Mouse (Mus musculus) liver, embryonic 11.5 days (tissue): ENCODE measurements around the gene Smyd3. TPM values are rescaled to one million over a fixed set of nuclear protein-coding genes. Genes with fewer than 3 reads are reported as not detected.

Source experiments
- ATAC-seq: fragments of 200-750 bp; cut with Nextera tagmentation; replicated peaks from 2 replicates; pipeline ENCODE4 v1.8.0; 2017; ENCODE audit warnings: moderate number of reproducible peaks, mild to moderate bottlenecking, moderate TSS enrichment, moderate library complexity; ENCODE audit not compliant: low FRiP score
- DNase-seq: peaks from one replicate; pipeline ENCODE4 v3.0.0-alpha.2; 2017; ENCODE audit warnings: low spot score
- H3K27ac ChIP-seq: fragments of 300-500 bp; sonication (generic); 2 replicates; pipeline ENCODE4 v1.5.1; 2014; ENCODE audit warnings: mild to moderate bottlenecking, low read depth, low read length, control low read depth
- H3K27me3 ChIP-seq: fragments of 300-500 bp; sonication (generic); replicated peaks from 2 replicates; pipeline ENCODE4 v1.6.1; 2014; ENCODE audit warnings: low read length, mixed read lengths; ENCODE audit not compliant: control insufficient read depth, insufficient read depth
- H3K36me3 ChIP-seq: fragments of 300-500 bp; sonication (generic); 2 replicates; pipeline ENCODE4 v1.6.1; 2014; ENCODE audit warnings: mild to moderate bottlenecking, low read length, moderate library complexity, mixed read lengths; ENCODE audit not compliant: control insufficient read depth, insufficient read depth
- H3K4me1 ChIP-seq: fragments of 300-500 bp; sonication (generic); replicated peaks from 2 replicates; pipeline ENCODE4 v1.6.1; 2014; ENCODE audit warnings: low read length, mixed read lengths; ENCODE audit not compliant: control insufficient read depth, insufficient read depth
- H3K4me2 ChIP-seq: fragments of 300-500 bp; sonication (generic); 2 replicates; pipeline ENCODE4 v1.6.1; 2014; ENCODE audit warnings: mild to moderate bottlenecking, control low read depth, moderate library complexity
- H3K4me3 ChIP-seq: fragments of 300-500 bp; sonication (generic); 2 replicates; pipeline ENCODE4 v1.5.1; 2014; ENCODE audit warnings: low read depth, low read length, control low read depth
- H3K9ac ChIP-seq: fragments of 300-500 bp; sonication (generic); 2 replicates; pipeline ENCODE4 v1.6.1; 2014; ENCODE audit warnings: low read depth, low read length, control low read depth
- H3K9me3 ChIP-seq: fragments of 300-500 bp; sonication (generic); 2 replicates; pipeline ENCODE4 v1.6.1; 2016; ENCODE audit warnings: low read length, inconsistent platforms, mixed read lengths; ENCODE audit not compliant: control insufficient read depth
- WGBS: fragments of 180-500 bp; shearing (Covaris S2); extraction: QIAGEN DNeasy Blood & Tissue Kit; methylation state at CpG from one replicate; pipeline ENCODE4 v1.1.7; 2014; 5-methylcytosine and 5-hydroxymethylcytosine counted together
- polyA plus RNA-seq: library from polyadenylated mRNA; unstranded; fragments of >200 nt; fragmentation: Nextera tagmentation; extraction: Ambion mirVana; gene quantifications from 2 replicates; pipeline ENCODE4 v1.2.1, GENCODE M21; 2014

Smyd3 gene
- polyA plus RNA-seq, 1 experiment from 2014 or later: 17.3 TPM

GRCm38 (mm10) chr1:179237989-179238388 is 279.9 kb downstream of the Smyd3 start:
- DNase-seq: no peak

GRCm38 (mm10) chr1:179236217-179236840 is 281.5 kb downstream of the Smyd3 start:
- ATAC-seq: 0 out of 2 replicates have a peak, but pooled peaks have one; percentile 33

More at GRCm38 (mm10) chr1:179237989-179238388, 279.9 kb downstream of the Smyd3 start:
- no peak overlapping the region for H3K4me2 ChIP-seq
- no peaks in the 10 kb centered on the region for H3K36me3 ChIP-seq
- no peaks in the 10 kb centered on the region for H3K27me3 ChIP-seq
- H3K9me3 ChIP-seq: no peaks in the 10 kb centered on the region
- no peak overlapping the region for H3K9ac ChIP-seq
- no peak for ATAC-seq
- H3K4me3 ChIP-seq: no peak overlapping the region
- 47% methylated on average over 7 of the region's 7 CpGs for WGBS
- H3K27ac ChIP-seq: no peak overlapping the region
- H3K4me1 ChIP-seq: no peaks in the 10 kb centered on the region

GRCm38 (mm10) chr1:179231777-179232661 is 285.8 kb downstream of the Smyd3 start:
- no peaks in the 10 kb centered on the region for H3K36me3 ChIP-seq
- H3K27me3 ChIP-seq: no peaks in the 10 kb centered on the region
- H3K9ac ChIP-seq: no peak overlapping the region
- no peaks in the 10 kb centered on the region for H3K4me1 ChIP-seq
- H3K4me2 ChIP-seq: no peak overlapping the region
- H3K9me3 ChIP-seq: no peaks in the 10 kb centered on the region
- DNase-seq: peak; percentile 74
- no peak overlapping the region for H3K4me3 ChIP-seq
- peak overlapping the region; percentile 53; the same call in 1 of the 2 replicates for H3K27ac ChIP-seq
- 46% methylated on average over 13 of the region's 13 CpGs for WGBS
- ATAC-seq: 0 out of 2 replicates have a peak, but pooled peaks have one; percentile 49

More at GRCm38 (mm10) chr1:179236217-179236840, 281.5 kb downstream of the Smyd3 start:
- Histone ChIP-seq H3K4me3 (no peak overlapping the region), H3K36me3 (no peaks in the 10 kb centered on the region), H3K4me2 (no peak overlapping the region), H3K9ac (no peak overlapping the region), H3K4me1 (no peaks in the 10 kb centered on the region), H3K27me3 (no peaks in the 10 kb centered on the region), H3K27ac (no peak overlapping the region), H3K9me3 (no peaks in the 10 kb centered on the region)
- 71% methylated on average over 8 of the region's 8 CpGs for WGBS
- DNase-seq: no peak

GRCm38 (mm10) chr1:179229515-179229914 is 288.3 kb downstream of the Smyd3 start:
- H3K36me3 ChIP-seq: no peaks in the 10 kb centered on the region
- ATAC-seq: no peak

GRCm38 (mm10) chr1:179220290-179220689 is 297.6 kb downstream of the Smyd3 start:
- DNase-seq: no peak
- no peaks in the 10 kb centered on the region for H3K36me3 ChIP-seq
- H3K27ac ChIP-seq: no peak overlapping the region
- no peaks in the 10 kb centered on the region for H3K9me3 ChIP-seq
- no peaks in the 10 kb centered on the region for H3K4me1 ChIP-seq
- 38% methylated on average over 1 of the region's 1 CpGs for WGBS
- no peak for ATAC-seq
- H3K4me2 ChIP-seq: no peak overlapping the region
- no peak overlapping the region for H3K9ac ChIP-seq
- no peak overlapping the region for H3K4me3 ChIP-seq
- no peaks in the 10 kb centered on the region for H3K27me3 ChIP-seq

More at GRCm38 (mm10) chr1:179229515-179229914, 288.3 kb downstream of the Smyd3 start:
- Histone ChIP-seq H3K4me1 (no peaks in the 10 kb centered on the region), H3K9me3 (no peaks in the 10 kb centered on the region), H3K27ac (no peak overlapping the region), H3K4me2 (no peak overlapping the region), H3K27me3 (no peaks in the 10 kb centered on the region), H3K4me3 (no peak overlapping the region), H3K9ac (no peak overlapping the region)
- WGBS: 47% methylated on average over 3 of the region's 3 CpGs
- no peak for DNase-seq

GRCm38 (mm10) chr1:179218061-179218460 is 299.8 kb downstream of the Smyd3 start:
- no peak overlapping the region for H3K4me3 ChIP-seq
- no peaks in the 10 kb centered on the region for H3K4me1 ChIP-seq
- DNase-seq: no peak
- no peak for ATAC-seq
- H3K4me2 ChIP-seq: no peak overlapping the region
- H3K27me3 ChIP-seq: no peaks in the 10 kb centered on the region
- no peak overlapping the region for H3K9ac ChIP-seq
- no peaks in the 10 kb centered on the region for H3K9me3 ChIP-seq
- WGBS: 53% methylated on average over 5 of the region's 5 CpGs
- H3K36me3 ChIP-seq: no peaks in the 10 kb centered on the region
- no peak overlapping the region for H3K27ac ChIP-seq

- Histone ChIP-seq H3K36me3 (no peaks in the 10 kb centered on the region), H3K9me3 (no peaks in the 10 kb centered on the region), H3K4me2 (no peak overlapping the region), H3K27ac (no peak overlapping the region), H3K4me1 (peaks cover 3% of the 10 kb centered on the region; the same call in 1 of the 2 replicates), H3K27me3 (no peaks in the 10 kb centered on the region), H3K4me3 (no peak overlapping the region), H3K9ac (no peak overlapping the region)
- ATAC-seq (no peak), DNase-seq (no peak)
- 62% methylated on average over 4 of the region's 4 CpGs for WGBS
Measured at GRCm38 (mm10) chr1:179217036-179217435, 300.8 kb downstream of the Smyd3 start.

GRCm38 (mm10) chr1:179213381-179213780 is 304.5 kb downstream of the Smyd3 start:
- DNase-seq (no peak), ATAC-seq (no peak)
- Histone ChIP-seq H3K4me1 (peaks cover 4% of the 10 kb centered on the region; the same call in 1 of the 2 replicates), H3K9ac (no peak overlapping the region), H3K4me3 (no peak overlapping the region), H3K36me3 (no peaks in the 10 kb centered on the region), H3K4me2 (no peak overlapping the region), H3K27ac (no peak overlapping the region), H3K27me3 (no peaks in the 10 kb centered on the region), H3K9me3 (no peaks in the 10 kb centered on the region)
- WGBS: 85% methylated on average over 9 of the region's 9 CpGs
